Mouse (Mus musculus) kidney, adult 2 months (tissue): ENCODE measurements around the gene Izumo1r.

Experiments
- CTCF ChIP-seq: fragments of 200-500 bp; conservative IDR thresholded peaks from 2 replicates; pipeline ENCODE4 v1.5.1; 2011; ENCODE audit warnings: low read depth, mild to moderate bottlenecking, control low read depth, low read length, moderate library complexity, mixed read lengths; ENCODE audit not compliant: insufficient read depth, insufficient read length
- POLR2A ChIP-seq: fragments of 200-500 bp; IDR thresholded peaks from one replicate; pipeline ENCODE4 v1.6.1; 2011; ENCODE audit warnings: low read depth, low read length, control low read depth

GRCm38 (mm10) chr9:14903581-14904378, at the start of gene Izumo1r:
- TF ChIP-seq POLR2A (no peak), CTCF (no peak)
